Mouse (Mus musculus) cerebellum, postnatal 4 days (tissue): ENCODE results near the gene 4931406C07Rik.

ENCODE experiments used
- DNase-seq, 2 experiments: peaks; one replicate each; pipeline ENCODE4 v3.0.0; 2022; ENCODE audit warnings: low spot score in 2 of 2, mixed read lengths in 1 of 2

Gene 4931406C07Rik

GRCm38 (mm10) chr9:15288402-15288801, 17.8 kb downstream of the 4931406C07Rik start:
- no peak for DNase-seq

- DNase-seq, result no peak
These were observed 18.4 kb downstream of the 4931406C07Rik start for GRCm38 (mm10) chr9:15287846-15288245.

GRCm38 (mm10) chr9:15285443-15285842, 20.8 kb downstream of the 4931406C07Rik start:
- no peak for DNase-seq

- DNase-seq, result no peak
These were observed 25.8 kb downstream of the 4931406C07Rik start for GRCm38 (mm10) chr9:15280491-15280879.

GRCm38 (mm10) chr9:15279649-15280490, 26.4 kb downstream of the 4931406C07Rik start, which contains the start of gene Med17:
Med17 (minus strand) TSS chr9:15279931.
- peak; percentile 82 to 91 for DNase-seq

- no peak for DNase-seq
These were observed 27.1 kb downstream of the 4931406C07Rik start for GRCm38 (mm10) chr9:15279139-15279648.

GRCm38 (mm10) chr9:15278343-15278742, 27.9 kb downstream of the 4931406C07Rik start:
- DNase-seq, result no peak

GRCm38 (mm10) chr9:15276855-15277254, 29.4 kb downstream of the 4931406C07Rik start:
- DNase-seq, result no peak

- no peak for DNase-seq
These were observed 32.3 kb downstream of the 4931406C07Rik start for GRCm38 (mm10) chr9:15273981-15274380.

- DNase-seq, result no peak
These were observed 42.8 kb downstream of the 4931406C07Rik start for GRCm38 (mm10) chr9:15263487-15263886.

- no peak for DNase-seq
These were observed 44.3 kb downstream of the 4931406C07Rik start for GRCm38 (mm10) chr9:15261980-15262379.

- DNase-seq, result no peak
These were observed 50.0 kb downstream of the 4931406C07Rik start for GRCm38 (mm10) chr9:15256214-15256613.

GRCm38 (mm10) chr9:15254501-15254900, 51.7 kb downstream of the 4931406C07Rik start:
- no peak for DNase-seq

- DNase-seq, result no peak
These were observed 54.1 kb downstream of the 4931406C07Rik start for GRCm38 (mm10) chr9:15252196-15252595.

GRCm38 (mm10) chr9:15250376-15250775, 55.9 kb downstream of the 4931406C07Rik start:
- DNase-seq, result no peak

- no peak for DNase-seq
These were observed 60.8 kb downstream of the 4931406C07Rik start for GRCm38 (mm10) chr9:15245319-15246075.

GRCm38 (mm10) chr9:15242130-15242529, 64.1 kb downstream of the 4931406C07Rik start:
- DNase-seq, result no peak

- peak; percentile 42 to 47 for DNase-seq
These were observed 64.7 kb downstream of the 4931406C07Rik start for GRCm38 (mm10) chr9:15241596-15241939.

- DNase-seq, result no peak
These were observed 65.2 kb downstream of the 4931406C07Rik start for GRCm38 (mm10) chr9:15240863-15241595.

GRCm38 (mm10) chr9:15240006-15240405, 66.2 kb downstream of the 4931406C07Rik start:
- DNase-seq, result no peak

- DNase-seq, result peak in 1 of 2 experiments; percentile 11
These were observed 67.0 kb downstream of the 4931406C07Rik start, which contains the start of gene Vstm5 for GRCm38 (mm10) chr9:15239042-15239925. Vstm5 (plus strand) TSS chr9:15239045.
